Mouse (Mus musculus) adrenal gland, adult 18-20 months (tissue): ENCODE results near the gene Lcp1. TPM values are rescaled to one million over a fixed set of nuclear protein-coding genes. Genes with fewer than 3 reads are reported as not detected.

Experiments
- DNase-seq, 2 experiments: peaks; one replicate each; pipeline ENCODE4 v3.0.0; 2021 to 2022; ENCODE audit warnings: low spot score in 2 of 2
- microRNA-seq, 2 experiments: library from miRNA; unstranded; fragments of <30 nt; microRNA quantifications; one replicate each; pipeline ENCODE4 v1.2.0; 2021; ENCODE audit warnings: borderline number of aligned reads in 2 of 2
- total RNA-seq, 2 experiments: library from RNA; stranded (reverse); gene quantifications; 1 replicate in 1 of 2; 2 replicates in 1 of 2; pipeline ENCODE4 v1.2.3; 2021

Lcp1 gene
- total RNA-seq, 2 experiments from 2014 or later = 14.8 to 26.2 TPM

DNA sequence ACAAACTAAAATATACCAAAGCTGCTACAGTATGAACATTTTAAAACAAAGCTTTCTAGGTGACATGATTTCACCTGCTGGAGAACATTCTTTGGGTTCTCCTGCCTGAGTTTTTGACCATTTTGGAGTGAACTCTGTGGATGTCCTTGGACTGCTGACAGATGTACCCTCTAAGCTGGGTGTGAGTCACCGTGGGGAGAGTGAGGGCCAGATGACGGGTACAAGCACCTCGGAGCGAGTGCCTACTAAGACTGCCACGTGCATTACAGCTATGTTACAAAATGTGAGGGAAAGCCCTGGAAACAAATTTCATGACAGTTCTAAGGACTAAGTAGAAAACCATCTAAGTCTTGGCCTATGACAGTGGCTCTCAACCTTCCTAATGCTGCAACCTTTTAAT is 138.6 kb downstream of the Lcp1 start:
- peak in 1 of 2 experiments; percentile 21 for DNase-seq

DNA sequence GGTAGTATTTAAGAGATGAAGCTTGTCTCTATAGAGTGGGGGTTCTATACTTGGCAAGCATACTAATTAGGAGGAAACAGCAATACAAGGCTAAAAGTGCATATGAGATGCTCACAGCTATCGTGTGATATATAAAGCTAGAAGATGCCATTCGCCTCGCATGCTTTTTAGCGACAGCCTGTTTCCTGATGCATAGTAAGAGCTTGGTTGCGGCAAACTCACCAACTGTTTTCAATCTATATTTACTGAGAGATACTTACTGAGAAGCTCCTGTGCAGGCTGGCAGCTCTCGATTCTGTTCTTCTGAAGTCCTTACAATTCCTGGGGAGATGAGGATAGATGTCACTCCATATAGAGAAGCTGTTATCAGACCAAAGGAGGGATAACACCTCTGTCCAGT is 148.8 kb downstream of the Lcp1 start:
- no peak for DNase-seq

DNA sequence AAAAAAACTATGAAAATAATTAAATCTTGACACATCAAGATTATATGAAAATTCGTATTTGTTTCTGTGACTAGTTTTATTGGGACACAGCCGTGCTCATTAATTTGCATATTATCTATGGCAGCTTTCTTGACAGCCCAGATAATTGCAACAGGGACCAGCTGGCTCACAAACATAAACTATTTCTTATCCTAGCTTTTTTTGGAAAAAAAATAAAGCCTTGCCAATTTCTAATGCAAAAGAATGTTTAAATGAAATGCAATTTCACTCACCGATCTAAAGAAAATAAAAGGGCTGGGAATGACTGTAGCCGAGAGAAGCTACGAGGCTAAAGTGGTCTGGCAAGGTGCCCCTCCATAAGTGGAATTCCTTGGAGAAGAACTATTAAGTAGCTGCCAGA is 149.5 kb downstream of the Lcp1 start:
- no peak for DNase-seq

Small RNA genes within 50 kb of the gene (microRNA-seq; reads per million reads assigned to microRNA genes)
- 0 reads per million in 2 experiments for gene Gm44482

Other genes with a start within 250 kb of the Lcp1 start
- gene Lrch1, start 183.2 kb upstream of the Lcp1 start, total RNA-seq = 10 to 100 TPM; 14.0 to 14.2 TPM
- 1 to 10 TPM in 1 of 2 experiments, under 1 TPM in 1; 0.86 to 2.4 TPM for gene Rubcnl, start 115.1 kb upstream of the Lcp1 start, total RNA-seq
- not detected for gene Lrrc63, start 220 bp upstream of the Lcp1 start, total RNA-seq
- gene Cpb2, start 111.2 kb downstream of the Lcp1 start, total RNA-seq = not detected
- gene Zc3h13, start 153.3 kb downstream of the Lcp1 start, total RNA-seq = 10 to 100 TPM; 27.0 to 30.0 TPM